Mouse (Mus musculus) megakaryocyte, embryonic 14.5 days (primary cell): ENCODE results near the gene Rbm38. TPM values are rescaled to one million over a fixed set of nuclear protein-coding genes. Genes with fewer than 3 reads are reported as not detected.

Source experiments
- H3K27me3 ChIP-seq: replicated peaks from 2 replicates; pipeline ENCODE3; 2012; ENCODE audit warnings: inconsistent platforms
- H3K36me3 ChIP-seq: replicated peaks from 2 replicates; pipeline ENCODE3; 2012; ENCODE audit warnings: low read length, inconsistent platforms, mixed read lengths
- H3K4me1 ChIP-seq: 2 replicates; pipeline ENCODE4 v1.6.1; 2012; ENCODE audit warnings: inconsistent platforms
- H3K4me3 ChIP-seq: replicated peaks from 2 replicates; pipeline ENCODE3; 2012; ENCODE audit warnings: moderate library complexity, mild to moderate bottlenecking, inconsistent platforms
- H3K9me3 ChIP-seq: 2 replicates; pipeline ENCODE4 v1.6.1; 2012; ENCODE audit warnings: inconsistent platforms
- FLI1 ChIP-seq: IDR thresholded peaks from 2 replicates; pipeline ENCODE4 v1.6.1; 2012; ENCODE audit warnings: low read length, inconsistent platforms, mixed read lengths
- GATA1 ChIP-seq: IDR thresholded peaks from 3 replicates; pipeline ENCODE4 v1.6.1; 2012; ENCODE audit warnings: mixed read lengths, low read length, inconsistent platforms, borderline replicate concordance
- polyA plus RNA-seq: library from polyadenylated mRNA; stranded (reverse); fragments of >175 nt; gene quantifications from 2 replicates; pipeline ENCODE4 v1.2.3, GENCODE M21; 2012; ENCODE audit warnings: low replicate concordance; ENCODE audit not compliant: insufficient read depth

The Rbm38 gene
- polyA plus RNA-seq, 1 experiment, result 1,149 TPM

DNA sequence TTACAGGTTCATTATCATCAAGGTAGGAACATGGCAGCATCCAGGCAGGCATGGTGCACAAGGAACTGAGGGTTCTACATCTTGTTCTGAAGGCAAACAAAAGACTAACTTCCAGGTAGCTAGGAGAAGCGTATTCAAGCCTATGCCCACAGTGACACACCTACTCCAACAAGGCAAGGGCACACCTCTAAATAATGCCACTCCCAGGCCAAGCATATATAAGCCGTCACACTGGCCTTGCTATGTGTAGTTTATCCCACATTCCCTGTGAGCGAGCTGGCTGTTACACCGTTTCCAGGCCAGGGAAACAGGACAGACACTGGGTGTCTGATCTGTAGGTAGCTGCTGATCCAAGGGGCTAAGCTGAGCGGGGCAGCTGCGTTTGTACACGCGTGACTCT lies 8.9 kb upstream of the Rbm38 start:
- Histone ChIP-seq H3K4me1 (peaks cover 66% of the 10 kb centered on the region), H3K4me3 (no peak overlapping the region), H3K36me3 (peaks cover 100% of the 10 kb centered on the region), H3K27me3 (no peaks in the 10 kb centered on the region), H3K9me3 (no peaks in the 10 kb centered on the region)
- no peak for TF ChIP-seq GATA1
- no peak for TF ChIP-seq FLI1

DNA sequence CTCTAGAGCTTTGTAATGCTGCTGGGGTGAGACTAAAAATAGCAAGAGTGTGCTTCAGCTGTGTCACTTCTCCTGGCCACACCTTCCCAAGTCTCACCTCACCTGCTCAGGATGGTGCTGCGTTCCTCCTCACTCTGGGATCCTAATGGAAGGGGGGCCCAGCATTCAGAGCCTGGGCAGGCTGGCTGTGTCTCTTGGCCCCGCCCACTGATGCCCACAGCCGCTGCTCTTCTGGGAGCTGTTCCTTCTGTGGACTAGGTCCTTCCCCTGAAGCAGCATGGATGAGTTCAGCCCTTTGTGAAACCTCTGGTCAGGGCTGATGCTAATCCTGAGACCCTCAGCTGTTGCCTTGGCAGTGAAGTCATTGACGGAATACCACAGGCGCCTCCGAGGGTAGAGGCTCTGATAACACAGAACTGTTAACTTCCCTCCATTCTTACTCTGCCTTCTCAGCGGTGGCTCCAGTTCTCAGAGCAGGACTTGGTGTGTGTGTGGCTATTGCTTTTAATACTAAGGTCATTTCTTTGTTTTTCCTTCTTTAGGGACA lies 5.5 kb upstream of the Rbm38 start:
- no peaks in the 10 kb centered on the region for H3K27me3 ChIP-seq
- no peaks in the 10 kb centered on the region for H3K9me3 ChIP-seq
- no peak for TF ChIP-seq FLI1
- TF ChIP-seq GATA1, result no peak
- peaks cover 76% of the 10 kb centered on the region for H3K36me3 ChIP-seq
- H3K4me3 ChIP-seq, result peak overlapping the region; percentile 74
- H3K4me1 ChIP-seq, result peaks cover 87% of the 10 kb centered on the region

DNA sequence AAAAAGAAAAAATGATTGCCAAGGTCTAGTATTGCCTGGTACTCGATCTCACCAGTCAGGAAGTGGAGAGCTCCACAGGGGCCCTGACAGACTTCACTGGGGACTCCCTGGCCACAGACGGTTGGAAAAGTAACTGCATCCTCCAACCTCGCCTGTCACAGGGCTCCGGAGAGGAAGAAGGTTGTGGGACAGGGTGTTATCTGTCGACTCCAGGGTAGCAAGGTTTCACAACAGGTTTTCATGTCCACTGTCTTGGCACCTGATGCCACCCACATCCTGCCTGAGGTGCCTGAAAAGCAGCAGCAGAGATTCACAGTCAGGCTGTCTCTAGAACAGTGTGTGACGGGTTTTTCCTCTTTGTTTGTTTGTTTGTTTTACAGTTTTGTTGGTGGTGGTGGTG lies 2.4 kb upstream of the Rbm38 start:
- TF ChIP-seq FLI1, result no peak
- no peak for TF ChIP-seq GATA1
- peak overlapping the region; percentile 95 for H3K4me3 ChIP-seq
- no peaks in the 10 kb centered on the region for H3K27me3 ChIP-seq
- H3K4me1 ChIP-seq, result peaks cover 87% of the 10 kb centered on the region
- H3K36me3 ChIP-seq, result peaks cover 52% of the 10 kb centered on the region
- H3K9me3 ChIP-seq, result no peaks in the 10 kb centered on the region

DNA sequence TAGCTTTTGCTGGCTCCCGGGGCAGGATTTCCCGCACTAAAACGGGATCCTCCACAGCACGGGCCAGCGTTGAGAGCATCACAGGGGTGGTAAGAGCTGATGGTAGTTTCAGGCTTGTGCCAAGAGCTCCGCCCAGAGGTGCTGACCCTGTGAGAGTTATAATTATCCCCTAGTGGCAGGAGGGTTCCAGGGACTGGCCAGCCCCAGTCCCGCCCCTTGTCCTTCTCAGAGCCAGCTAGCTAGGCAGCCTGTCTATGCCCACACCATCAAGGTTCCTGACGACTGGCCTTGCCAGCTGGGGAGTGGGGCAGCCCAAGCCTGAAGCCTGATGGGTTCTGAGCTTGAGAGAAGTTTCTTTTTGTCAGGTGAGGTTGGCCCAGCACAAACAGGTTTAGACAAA lies 1.7 kb upstream of the Rbm38 start:
- peaks cover 52% of the 10 kb centered on the region for H3K36me3 ChIP-seq
- peaks cover 83% of the 10 kb centered on the region for H3K4me1 ChIP-seq
- H3K4me3 ChIP-seq, result peak overlapping the region; percentile 95
- no peaks in the 10 kb centered on the region for H3K27me3 ChIP-seq
- TF ChIP-seq GATA1 (no peak), FLI1 (no peak)
- no peaks in the 10 kb centered on the region for H3K9me3 ChIP-seq

DNA sequence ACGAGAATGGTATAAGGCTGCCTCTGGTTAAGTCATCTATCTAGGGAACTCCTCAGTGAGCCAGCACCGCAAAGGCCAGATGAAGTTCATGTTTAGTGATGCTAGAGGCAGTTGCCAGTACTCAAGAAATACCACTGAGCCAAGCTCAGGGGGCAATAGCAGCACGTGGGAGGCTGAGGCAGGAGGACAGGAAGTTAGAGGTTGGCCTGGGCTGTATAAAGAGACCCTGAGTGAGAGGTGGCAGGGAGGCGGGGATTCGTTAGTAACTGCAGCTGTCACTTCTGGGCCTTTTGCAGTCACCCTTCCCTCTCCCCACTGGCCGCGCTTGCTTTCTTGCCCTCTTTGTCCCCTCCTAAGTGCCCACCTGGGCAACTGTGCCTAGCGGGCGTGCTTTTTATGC lies 976 bp upstream of the Rbm38 start:
- Histone ChIP-seq H3K9me3 (no peaks in the 10 kb centered on the region), H3K36me3 (peaks cover 52% of the 10 kb centered on the region), H3K4me3 (peak overlapping the region; percentile 95), H3K4me1 (peaks cover 83% of the 10 kb centered on the region), H3K27me3 (no peaks in the 10 kb centered on the region)
- no peak for TF ChIP-seq FLI1
- no peak for TF ChIP-seq GATA1

DNA sequence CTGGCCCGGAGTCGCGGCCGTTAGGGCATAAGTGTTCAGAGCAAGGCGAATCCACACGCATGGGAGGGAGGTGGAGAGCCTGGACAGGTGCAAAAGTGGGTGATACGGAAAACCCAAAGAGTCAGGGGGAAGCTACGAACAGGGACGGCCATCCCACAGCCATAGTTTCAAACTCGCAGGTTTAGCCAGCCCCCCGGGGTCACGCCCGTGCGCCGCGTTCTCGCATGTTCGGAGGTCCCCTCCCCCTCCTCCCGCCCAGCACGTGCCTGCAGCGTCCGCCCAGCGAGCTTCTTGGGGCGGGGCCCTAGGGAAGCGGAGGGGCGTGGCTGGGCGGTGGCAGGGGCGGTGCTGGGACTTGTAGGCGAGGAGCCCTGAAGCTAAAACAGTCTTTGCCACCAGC lies 508 bp upstream of the Rbm38 start:
- peaks cover 83% of the 10 kb centered on the region for H3K4me1 ChIP-seq
- TF ChIP-seq GATA1, result no peak
- no peak for TF ChIP-seq FLI1
- no peaks in the 10 kb centered on the region for H3K9me3 ChIP-seq
- no peaks in the 10 kb centered on the region for H3K27me3 ChIP-seq
- peaks cover 52% of the 10 kb centered on the region for H3K36me3 ChIP-seq
- H3K4me3 ChIP-seq, result peak overlapping the region; percentile 95

DNA sequence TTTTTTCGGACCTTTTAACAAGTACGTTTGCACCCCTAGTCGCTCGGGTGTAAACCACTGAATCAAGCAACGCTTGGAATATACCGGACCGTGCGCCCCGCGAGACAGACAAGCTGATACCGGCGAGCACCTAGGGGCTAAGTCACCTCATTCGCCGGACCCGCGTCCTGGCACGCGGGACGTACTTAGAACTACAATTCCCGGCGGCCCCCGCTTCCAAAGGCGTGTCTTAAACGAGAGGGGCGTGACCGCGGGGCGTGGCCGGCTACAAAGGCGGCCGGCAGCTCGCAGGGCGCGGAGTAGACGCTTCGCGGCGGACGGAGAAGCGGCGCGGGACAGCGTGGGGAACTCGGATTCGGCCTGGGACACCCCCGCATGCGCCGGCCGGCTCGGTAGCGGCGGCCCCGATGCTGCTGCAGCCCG lies 1.3 kb downstream of the Rbm38 start:
- TF ChIP-seq FLI1, result no peak
- no peak for TF ChIP-seq GATA1
- H3K9me3 ChIP-seq, result no peaks in the 10 kb centered on the region
- peaks cover 83% of the 10 kb centered on the region for H3K4me1 ChIP-seq
- H3K27me3 ChIP-seq, result no peaks in the 10 kb centered on the region
- peak overlapping the region; percentile 97 for H3K4me3 ChIP-seq
- H3K36me3 ChIP-seq, result peaks cover 52% of the 10 kb centered on the region

DNA sequence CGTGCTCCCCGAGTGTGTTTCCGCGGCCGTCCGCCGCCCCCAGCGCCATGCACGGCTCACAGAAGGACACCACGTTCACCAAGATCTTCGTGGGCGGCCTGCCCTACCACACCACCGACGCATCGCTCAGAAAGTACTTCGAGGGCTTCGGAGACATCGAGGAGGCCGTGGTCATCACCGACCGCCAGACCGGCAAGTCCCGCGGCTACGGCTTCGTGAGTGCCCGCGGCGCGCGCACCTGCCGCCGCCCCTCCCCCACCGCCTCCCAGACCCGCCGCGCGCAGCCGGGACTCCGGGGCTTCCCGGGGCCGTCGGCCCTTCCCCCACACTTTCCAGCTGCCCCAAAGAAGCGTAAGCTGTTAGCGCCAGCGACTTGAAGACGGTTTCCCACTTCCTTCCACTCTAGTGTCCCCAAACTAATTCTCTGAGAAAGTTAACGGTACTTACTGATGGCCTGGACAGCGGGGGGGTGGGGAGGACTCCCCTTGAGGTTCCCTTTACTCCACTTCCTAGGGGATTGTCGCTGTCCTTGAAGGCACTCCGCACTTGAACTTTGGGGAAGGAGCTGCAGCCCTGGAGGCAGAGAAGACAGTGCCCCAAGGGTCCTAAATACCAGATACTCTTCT lies 1.9 kb downstream of the Rbm38 start:
- peaks cover 52% of the 10 kb centered on the region for H3K36me3 ChIP-seq

DNA sequence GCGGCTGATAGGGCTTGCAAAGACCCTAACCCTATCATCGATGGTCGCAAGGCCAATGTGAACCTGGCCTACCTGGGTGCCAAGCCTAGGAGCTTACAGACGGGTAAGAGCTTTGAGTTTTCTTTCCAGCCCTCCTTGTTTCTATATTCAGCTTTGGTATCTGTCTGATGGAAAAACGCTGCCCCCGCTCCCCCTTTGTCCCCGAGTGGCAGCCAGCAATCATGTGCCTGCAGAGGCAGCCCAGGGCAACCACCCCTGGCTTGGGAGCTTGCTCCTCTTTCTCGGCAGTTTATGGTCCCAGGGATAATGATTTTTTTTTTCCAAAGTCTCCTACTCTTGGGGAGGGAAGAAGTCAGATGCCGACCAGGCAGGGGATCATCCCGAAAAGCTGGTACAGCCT lies 2.5 kb downstream of the Rbm38 start:
- H3K27me3 ChIP-seq, result no peaks in the 10 kb centered on the region
- peaks cover 83% of the 10 kb centered on the region for H3K4me1 ChIP-seq
- peak overlapping the region; percentile 97 for H3K4me3 ChIP-seq
- TF ChIP-seq FLI1 (no peak), GATA1 (no peak)
- peaks cover 56% of the 10 kb centered on the region for H3K36me3 ChIP-seq
- no peaks in the 10 kb centered on the region for H3K9me3 ChIP-seq

More for the DNA sequence above, 1.9 kb downstream of the Rbm38 start:
- TF ChIP-seq GATA1, result no peak
- TF ChIP-seq FLI1, result no peak
- Histone ChIP-seq H3K4me1 (peaks cover 83% of the 10 kb centered on the region), H3K27me3 (no peaks in the 10 kb centered on the region), H3K4me3 (peak overlapping the region; percentile 97), H3K9me3 (no peaks in the 10 kb centered on the region)

DNA sequence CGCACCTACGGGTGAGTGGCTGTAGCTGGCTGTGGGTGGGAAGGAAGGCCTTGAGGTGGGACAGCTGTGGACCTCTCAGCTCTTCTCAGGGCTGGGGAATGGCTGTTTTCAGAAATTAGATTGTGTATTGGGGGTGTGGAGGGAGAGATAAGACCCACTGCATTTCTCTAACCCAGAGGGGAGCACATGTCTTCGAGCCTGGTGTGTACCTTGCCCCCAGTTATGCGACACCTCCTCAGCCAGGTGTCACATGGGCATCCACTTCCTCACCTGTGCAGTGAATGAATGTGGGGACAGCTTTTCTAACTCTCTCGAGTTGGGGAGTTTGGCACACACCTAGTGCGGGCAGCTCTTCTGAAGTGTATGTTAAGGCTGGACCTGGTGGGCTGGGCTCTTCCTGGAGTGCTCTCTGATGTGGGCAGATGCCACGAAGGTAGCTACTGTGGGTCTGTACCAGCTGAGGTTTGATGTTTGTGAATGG lies 3.1 kb downstream of the Rbm38 start:
- no peak for TF ChIP-seq GATA1
- TF ChIP-seq FLI1, result no peak
- H3K4me1 ChIP-seq, result peaks cover 83% of the 10 kb centered on the region
- H3K36me3 ChIP-seq, result peaks cover 62% of the 10 kb centered on the region
- peak overlapping the region; percentile 97 for H3K4me3 ChIP-seq
- H3K9me3 ChIP-seq, result no peaks in the 10 kb centered on the region
- H3K27me3 ChIP-seq, result no peaks in the 10 kb centered on the region
